Mouse (Mus musculus) forebrain, embryonic 10.5 days (tissue): ENCODE measurements around the gene Mthfr. TPM values are rescaled to one million over a fixed set of nuclear protein-coding genes. Genes with fewer than 3 reads are reported as not detected.
"Not testable (repeated sequence)": the region's sequence is repeated elsewhere in the genome, so short reads cannot be mapped to it uniquely, and the experiment has no call there.

Source experiments
- DNase-seq: peaks from one replicate; pipeline ENCODE4 v3.0.0-alpha.2; 2017; ENCODE audit warnings: low spot score; ENCODE audit errors: extremely low spot score
- H3K27ac ChIP-seq: fragments of 300-500 bp; sonication (generic); 2 replicates; pipeline ENCODE4 v1.5.1; 2016; ENCODE audit warnings: mild to moderate bottlenecking
- H3K27me3 ChIP-seq: fragments of 300-500 bp; sonication (generic); 2 replicates; pipeline ENCODE4 v1.6.1; 2016; ENCODE audit warnings: mild to moderate bottlenecking; ENCODE audit not compliant: poor library complexity, severe bottlenecking
- H3K36me3 ChIP-seq: fragments of 300-500 bp; sonication (generic); replicated peaks from 2 replicates; pipeline ENCODE4 v1.6.1; 2016; ENCODE audit warnings: mild to moderate bottlenecking, moderate library complexity
- H3K4me1 ChIP-seq: fragments of 300-500 bp; sonication (generic); 2 replicates; pipeline ENCODE4 v1.6.1; 2016
- H3K4me3 ChIP-seq: fragments of 300-500 bp; sonication (generic); 2 replicates; pipeline ENCODE4 v1.5.1; 2016; ENCODE audit warnings: mild to moderate bottlenecking, moderate library complexity
- H3K9me3 ChIP-seq: fragments of 300-500 bp; sonication (generic); 2 replicates; pipeline ENCODE4 v1.6.1; 2016; ENCODE audit warnings: mild to moderate bottlenecking, moderate library complexity
- WGBS: fragments of 180-500 bp; shearing (Covaris S2); methylation state at CpG from one replicate; pipeline ENCODE4 v1.1.7; 2016; 5-methylcytosine and 5-hydroxymethylcytosine counted together
- polyA plus RNA-seq: library from polyadenylated mRNA; unstranded; fragments of >200 nt; fragmentation: Nextera tagmentation; extraction: Ambion mirVana; gene quantifications from 2 replicates; pipeline ENCODE4 v1.2.1, GENCODE M21; 2016

Mthfr gene
- polyA plus RNA-seq, 1 experiment from 2014 or later, result 30.1 TPM

DNA sequence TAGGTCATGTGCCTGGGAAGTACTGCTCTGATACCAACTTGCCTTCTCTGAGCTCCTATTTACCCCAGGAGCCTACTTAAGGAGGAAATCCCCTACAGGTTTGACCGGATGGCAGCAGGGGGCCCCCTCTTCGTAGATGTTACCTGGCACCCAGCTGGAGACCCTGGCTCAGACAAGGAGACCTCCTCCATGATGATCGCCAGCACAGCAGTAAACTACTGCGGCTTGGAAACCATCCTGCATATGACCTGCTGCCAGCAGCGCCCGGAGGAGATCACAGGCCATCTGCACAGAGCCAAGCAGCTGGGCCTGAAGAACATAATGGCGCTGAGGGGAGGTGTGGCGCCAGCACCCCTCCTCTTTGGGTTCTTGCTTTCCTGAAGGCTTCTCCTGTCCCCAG, 4.5 kb downstream of the Mthfr start:
- H3K36me3 ChIP-seq, result peaks cover 57% of the 10 kb centered on the region
- DNase-seq, H3K9me3 ChIP-seq, H3K4me3 ChIP-seq, H3K27me3 ChIP-seq, H3K27ac ChIP-seq: not testable (repeated sequence)
- H3K4me1 ChIP-seq, result peaks cover 62% of the 10 kb centered on the region
- 91% methylated on average over 6 of the region's 8 CpGs for WGBS

DNA sequence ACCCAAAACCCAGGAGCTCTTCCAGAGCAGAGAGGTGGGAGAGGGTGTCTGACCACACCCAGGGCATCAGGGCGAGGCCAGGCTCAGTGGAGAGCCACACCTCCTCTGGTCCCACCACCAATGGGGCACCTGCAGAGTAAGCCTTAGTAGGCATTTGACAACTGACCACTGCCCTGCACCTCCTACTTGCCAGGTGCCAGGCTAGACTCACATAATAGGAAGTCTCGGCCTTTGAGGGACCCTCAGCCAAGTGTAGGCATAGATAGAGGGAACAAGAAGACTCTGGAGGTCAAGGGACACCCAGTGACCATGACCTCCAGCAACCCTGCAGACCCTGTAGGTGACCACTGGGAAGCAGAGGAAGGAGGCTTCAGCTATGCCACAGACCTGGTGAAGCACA, 5.2 kb downstream of the Mthfr start:
- Histone ChIP-seq H3K4me3 (no peak overlapping the region), H3K27me3 (no peaks in the 10 kb centered on the region), H3K36me3 (peaks cover 65% of the 10 kb centered on the region), H3K4me1 (peaks cover 61% of the 10 kb centered on the region), H3K9me3 (no peaks in the 10 kb centered on the region), H3K27ac (no peak overlapping the region)
- 98% methylated on average over 2 of the region's 2 CpGs for WGBS
- DNase-seq, result no peak

DNA sequence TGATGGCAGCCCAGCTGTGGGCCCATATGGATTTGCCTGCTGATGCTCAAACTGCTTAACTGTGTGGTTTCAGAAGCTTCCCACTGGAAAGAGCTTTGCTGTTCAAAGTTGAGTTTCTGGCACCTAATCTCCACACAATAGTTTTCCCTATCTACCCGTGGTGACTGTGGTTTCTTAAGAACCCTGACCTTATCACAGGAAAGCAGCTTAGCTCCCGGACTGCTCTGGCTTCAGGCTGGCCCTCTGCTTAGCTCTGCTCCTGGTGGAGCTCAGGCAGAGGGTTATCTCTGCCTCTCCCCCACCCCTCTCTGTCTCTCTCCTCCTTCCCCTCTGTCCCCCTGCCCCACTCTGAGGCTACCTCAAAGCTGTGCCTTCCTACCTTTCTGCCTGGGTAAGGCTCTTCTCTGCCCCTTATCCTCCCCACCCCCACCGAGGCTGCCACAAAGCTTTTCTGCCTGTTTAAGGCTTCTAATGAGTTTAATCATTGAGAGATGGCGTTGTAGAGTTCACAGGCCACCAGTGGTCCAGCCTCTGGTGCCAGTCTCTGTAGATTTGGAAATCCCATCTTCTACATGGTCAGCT, 7.7 kb downstream of the Mthfr start:
- no peak overlapping the region for H3K27ac ChIP-seq
- no peak for DNase-seq
- H3K27me3 ChIP-seq, result no peaks in the 10 kb centered on the region
- 48% methylated on average over 4 of the region's 4 CpGs for WGBS
- no peak overlapping the region for H3K4me3 ChIP-seq
- peaks cover 90% of the 10 kb centered on the region for H3K36me3 ChIP-seq
- H3K9me3 ChIP-seq, result no peaks in the 10 kb centered on the region
- peaks cover 37% of the 10 kb centered on the region for H3K4me1 ChIP-seq

DNA sequence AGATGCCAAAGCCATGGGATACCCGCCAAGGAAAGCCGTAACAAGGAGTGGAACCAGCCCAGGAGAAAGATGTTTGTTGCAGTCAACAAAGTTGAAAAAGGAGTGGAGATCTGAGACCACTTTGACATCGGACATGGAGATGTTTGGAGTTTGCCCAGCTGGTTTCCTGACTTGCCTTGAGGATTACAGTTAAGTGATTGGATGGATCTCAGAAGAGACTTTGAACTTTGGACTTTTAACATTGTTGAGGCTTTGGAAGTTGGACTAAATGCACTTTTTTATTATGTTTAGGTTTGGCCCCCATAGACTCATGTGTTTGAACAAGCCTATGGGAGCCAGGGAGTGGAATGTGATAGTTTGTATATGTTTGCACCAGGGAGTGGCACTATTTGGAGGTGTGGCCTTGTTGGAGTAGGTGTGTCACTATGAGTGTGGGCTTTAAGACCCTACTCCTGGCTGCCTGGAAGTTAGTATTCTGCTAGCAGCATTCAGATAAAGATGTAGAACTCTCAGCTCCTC, 11.6 kb downstream of the Mthfr start:
- H3K9me3 ChIP-seq, H3K27ac ChIP-seq, H3K27me3 ChIP-seq, H3K4me3 ChIP-seq, DNase-seq: not testable (repeated sequence)
- Histone ChIP-seq H3K4me1 (peaks cover 24% of the 10 kb centered on the region), H3K36me3 (peaks cover 99% of the 10 kb centered on the region)
- 98% methylated on average over 3 of the region's 3 CpGs for WGBS

DNA sequence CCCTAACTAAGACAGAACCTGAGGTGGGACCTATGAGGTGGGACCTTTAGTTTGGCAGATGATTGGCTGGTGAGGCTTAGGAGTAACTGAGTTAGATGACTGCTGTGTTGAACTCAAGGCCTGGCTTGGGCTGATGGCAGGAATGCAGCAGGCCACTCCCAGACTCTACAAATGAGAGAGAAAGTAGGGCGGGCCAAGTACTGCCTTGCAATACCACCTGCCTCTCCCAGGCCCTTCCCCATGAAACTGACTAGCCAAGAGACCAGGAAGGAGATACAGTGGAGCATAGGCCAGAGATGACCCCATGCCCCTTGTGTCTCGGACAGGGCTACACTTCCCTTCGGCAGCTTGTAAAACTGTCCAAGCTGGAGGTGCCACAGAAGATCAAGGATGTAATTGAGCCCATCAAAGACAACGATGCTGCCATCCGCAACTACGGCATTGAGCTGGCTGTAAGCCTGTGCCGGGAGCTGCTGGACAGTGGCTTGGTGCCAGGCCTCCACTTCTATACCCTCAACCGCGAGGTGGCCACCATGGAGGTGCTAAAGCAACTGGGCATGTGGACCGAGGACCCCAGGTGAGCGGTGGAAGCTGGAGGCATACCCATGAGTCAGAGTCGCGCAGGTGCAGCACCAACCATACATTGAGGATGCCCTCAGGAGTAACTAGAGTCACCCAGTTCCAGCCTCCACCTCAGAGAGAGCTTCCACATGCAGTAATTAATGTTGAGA, 12.3 kb downstream of the Mthfr start:
- DNase-seq, result no peak
- Histone ChIP-seq H3K9me3 (no peaks in the 10 kb centered on the region), H3K27ac (no peak overlapping the region), H3K36me3 (peaks cover 99% of the 10 kb centered on the region), H3K4me3 (no peak overlapping the region), H3K4me1 (peaks cover 19% of the 10 kb centered on the region), H3K27me3 (no peaks in the 10 kb centered on the region)
- WGBS, result 95% methylated on average over 13 of the region's 13 CpGs

DNA sequence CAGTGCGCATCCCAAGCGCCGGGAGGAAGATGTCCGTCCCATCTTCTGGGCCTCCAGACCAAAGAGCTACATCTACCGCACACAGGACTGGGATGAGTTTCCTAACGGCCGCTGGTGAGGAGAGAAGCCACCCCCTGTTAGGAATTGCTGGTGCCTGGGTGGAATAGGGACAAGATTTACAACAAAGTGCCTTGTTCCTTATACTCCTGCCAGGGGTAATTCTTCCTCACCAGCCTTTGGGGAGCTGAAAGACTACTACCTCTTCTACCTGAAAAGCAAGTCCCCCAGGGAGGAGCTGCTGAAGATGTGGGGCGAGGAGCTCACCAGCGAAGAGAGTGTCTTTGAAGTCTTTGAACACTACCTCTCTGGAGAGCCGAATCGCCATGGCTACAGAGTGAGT, 13.0 kb downstream of the Mthfr start:
- Histone ChIP-seq H3K4me1 (peaks cover 13% of the 10 kb centered on the region), H3K9me3 (no peaks in the 10 kb centered on the region), H3K27ac (no peak overlapping the region), H3K36me3 (peaks cover 99% of the 10 kb centered on the region), H3K27me3 (no peaks in the 10 kb centered on the region), H3K4me3 (no peak overlapping the region)
- no peak for DNase-seq
- 91% methylated on average over 11 of the region's 11 CpGs for WGBS

DNA sequence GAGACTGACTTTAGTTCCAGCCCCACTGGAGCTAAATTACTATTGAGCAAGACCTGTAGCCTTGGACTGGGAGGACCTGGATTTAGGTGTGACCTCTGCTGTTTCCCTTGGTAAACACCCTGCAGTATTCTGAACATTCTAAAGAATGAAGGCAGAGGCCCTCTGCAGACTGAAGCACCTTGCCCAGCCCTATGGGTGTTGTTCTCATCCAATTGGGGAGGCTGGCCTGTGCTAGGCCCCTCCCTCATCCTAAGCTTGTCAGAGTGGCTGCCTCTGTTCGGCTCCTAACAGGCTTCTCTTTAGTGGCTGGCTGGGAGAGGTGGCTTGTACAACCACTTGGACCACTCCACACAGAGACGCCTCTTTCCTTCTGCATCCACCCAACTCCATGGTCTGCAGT, 14.1 kb downstream of the Mthfr start:
- Histone ChIP-seq H3K4me3 (no peak overlapping the region), H3K27me3 (no peaks in the 10 kb centered on the region), H3K9me3 (no peaks in the 10 kb centered on the region), H3K27ac (no peak overlapping the region), H3K4me1 (peaks cover 13% of the 10 kb centered on the region), H3K36me3 (peaks cover 100% of the 10 kb centered on the region)
- no peak for DNase-seq
- 74% methylated on average over 2 of the region's 2 CpGs for WGBS

DNA sequence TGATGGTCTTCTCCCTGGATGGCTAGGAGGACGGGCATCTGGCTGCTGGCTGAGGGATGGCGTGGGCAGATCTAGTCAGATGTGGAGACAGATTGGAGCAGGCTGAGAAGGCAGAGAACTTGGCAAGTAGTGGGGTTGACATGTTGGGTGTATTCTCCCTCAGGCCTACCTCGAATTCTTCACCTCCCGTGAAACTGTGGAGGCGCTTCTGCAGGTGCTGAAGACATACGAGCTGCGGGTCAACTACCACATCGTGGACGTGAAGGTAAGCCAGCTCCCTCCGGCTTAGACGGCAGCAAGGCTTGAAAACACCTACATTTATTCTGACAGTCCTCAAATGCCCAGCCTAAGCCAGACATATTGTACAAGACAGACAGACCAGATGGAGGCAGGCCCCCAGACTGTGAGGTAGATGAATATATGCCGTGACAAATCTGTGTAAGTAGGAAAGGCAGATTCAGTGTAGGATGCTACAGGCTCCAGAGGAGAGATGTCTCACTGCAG, 14.6 kb downstream of the Mthfr start:
- Histone ChIP-seq H3K27me3 (no peaks in the 10 kb centered on the region), H3K4me1 (peaks cover 13% of the 10 kb centered on the region), H3K27ac (no peak overlapping the region), H3K36me3 (peaks cover 100% of the 10 kb centered on the region), H3K4me3 (no peak overlapping the region), H3K9me3 (no peaks in the 10 kb centered on the region)
- DNase-seq, result no peak
- 93% methylated on average over 12 of the region's 12 CpGs for WGBS

DNA sequence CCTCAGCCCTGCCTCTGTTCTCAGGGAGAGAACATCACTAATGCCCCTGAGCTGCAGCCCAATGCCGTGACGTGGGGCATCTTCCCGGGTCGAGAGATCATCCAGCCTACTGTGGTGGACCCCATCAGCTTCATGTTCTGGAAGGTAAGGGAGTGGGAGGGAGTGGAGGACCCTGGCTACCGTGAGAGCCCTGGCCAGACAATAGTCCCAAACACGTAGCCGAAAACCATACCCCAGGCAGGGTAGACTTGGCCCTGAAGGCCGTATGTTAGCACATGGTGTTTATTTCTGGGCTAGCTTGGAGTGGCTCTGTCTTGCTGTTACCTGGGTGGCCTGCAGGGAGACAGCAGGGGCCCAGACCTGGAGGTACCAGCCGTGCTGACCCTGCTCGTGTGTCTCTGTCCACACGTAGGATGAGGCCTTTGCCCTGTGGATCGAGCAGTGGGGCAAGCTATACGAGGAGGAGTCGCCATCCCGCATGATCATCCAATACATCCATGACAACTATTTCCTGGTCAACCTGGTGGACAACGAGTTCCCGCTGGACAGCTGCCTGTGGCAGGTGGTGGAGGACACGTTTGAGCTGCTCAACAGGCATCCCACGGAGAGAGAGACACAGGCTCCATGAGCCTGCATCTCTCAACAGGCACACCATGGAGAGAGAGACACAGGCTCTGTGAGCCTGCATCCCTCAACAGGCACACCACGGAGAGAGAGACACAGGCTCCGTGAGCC, 16.3 kb downstream of the Mthfr start:
- Histone ChIP-seq H3K36me3 (peaks cover 94% of the 10 kb centered on the region), H3K9me3 (no peaks in the 10 kb centered on the region), H3K27ac (no peak overlapping the region), H3K4me1 (peaks cover 15% of the 10 kb centered on the region), H3K27me3 (no peaks in the 10 kb centered on the region), H3K4me3 (no peak overlapping the region)
- WGBS, result 92% methylated on average over 21 of the region's 21 CpGs
- DNase-seq, result no peak

DNA sequence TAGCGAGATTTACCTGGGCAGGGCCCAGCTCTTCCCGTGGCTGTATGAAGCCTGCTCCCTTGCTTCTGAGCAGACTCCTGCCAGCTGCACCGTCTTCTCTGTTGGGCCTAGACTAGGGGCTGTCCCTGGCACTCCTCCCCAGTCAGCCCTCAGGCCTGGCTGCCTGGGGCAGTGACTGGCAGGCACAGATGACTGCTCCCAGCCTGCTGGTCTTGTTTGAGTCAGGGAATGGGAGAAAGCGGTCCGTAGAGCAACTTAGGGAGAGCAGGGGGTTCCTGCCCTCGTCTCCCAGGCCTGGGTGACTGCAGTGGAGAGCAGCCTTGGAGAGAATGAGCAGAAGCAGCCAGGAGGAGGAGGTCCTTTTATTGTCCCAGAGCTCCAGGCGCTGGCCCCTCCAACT, 17.4 kb downstream of the Mthfr start:
- Histone ChIP-seq H3K27ac (no peak overlapping the region), H3K27me3 (no peaks in the 10 kb centered on the region), H3K9me3 (no peaks in the 10 kb centered on the region), H3K36me3 (peaks cover 83% of the 10 kb centered on the region), H3K4me1 (peaks cover 20% of the 10 kb centered on the region), H3K4me3 (no peak overlapping the region)
- 91% methylated on average over 7 of the region's 7 CpGs for WGBS
- no peak for DNase-seq

DNA sequence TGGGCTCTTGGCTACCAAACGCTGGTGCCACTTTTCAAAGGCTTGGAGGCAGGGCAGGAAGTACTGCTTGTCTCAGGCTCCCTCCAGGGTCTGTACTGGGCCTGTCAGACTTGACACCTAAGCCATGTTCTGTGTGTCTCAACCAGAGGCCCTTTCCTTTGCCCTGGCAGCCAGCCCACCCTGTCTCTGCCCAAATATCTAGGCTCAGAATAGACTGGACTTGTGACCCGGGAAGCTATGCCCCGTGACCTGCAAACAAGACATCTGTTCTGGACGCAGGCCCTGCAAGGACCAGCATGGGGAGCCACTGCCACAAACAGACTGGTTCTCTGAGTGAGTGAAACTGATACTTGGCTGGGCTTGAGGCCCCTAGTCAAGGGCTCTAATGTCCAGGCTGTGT, 17.9 kb downstream of the Mthfr start:
- WGBS, result 86% methylated on average over 4 of the region's 4 CpGs
- no peak overlapping the region for H3K27ac ChIP-seq
- no peaks in the 10 kb centered on the region for H3K27me3 ChIP-seq
- no peak for DNase-seq
- peaks cover 20% of the 10 kb centered on the region for H3K4me1 ChIP-seq
- H3K36me3 ChIP-seq, result peaks cover 78% of the 10 kb centered on the region
- H3K4me3 ChIP-seq, result no peak overlapping the region
- no peaks in the 10 kb centered on the region for H3K9me3 ChIP-seq

DNA sequence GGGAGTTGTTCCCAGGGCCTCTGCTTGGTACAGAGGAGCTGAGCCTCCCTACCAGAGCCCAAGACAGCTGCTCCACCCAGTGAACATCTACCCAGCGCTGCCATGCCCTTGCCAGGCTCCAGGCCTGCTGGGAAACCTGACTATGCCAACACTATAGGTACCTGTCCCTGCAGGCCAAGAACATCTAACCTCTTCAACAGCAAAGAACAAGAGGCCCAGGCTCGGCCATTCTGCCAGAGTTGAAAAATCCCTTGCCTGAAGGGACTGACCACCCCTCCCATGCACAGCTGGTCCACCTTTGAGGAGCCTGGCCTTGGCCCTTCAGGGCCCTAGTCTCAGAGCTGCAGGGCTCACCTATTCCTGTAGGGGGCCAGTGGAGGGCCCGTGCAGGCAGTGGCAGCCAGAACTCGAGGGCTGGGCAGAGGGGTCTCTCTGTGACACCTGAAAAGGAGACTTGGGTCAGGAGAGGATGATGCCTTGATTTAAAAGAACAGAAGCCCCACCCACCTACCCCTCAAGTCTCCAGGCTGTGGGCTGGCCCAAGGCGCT, 18.9 kb downstream of the Mthfr start:
- no peaks in the 10 kb centered on the region for H3K27me3 ChIP-seq
- no peak overlapping the region for H3K27ac ChIP-seq
- H3K36me3 ChIP-seq, result peaks cover 68% of the 10 kb centered on the region
- no peak for DNase-seq
- WGBS, result 72% methylated on average over 5 of the region's 5 CpGs
- no peak overlapping the region for H3K4me3 ChIP-seq
- no peaks in the 10 kb centered on the region for H3K9me3 ChIP-seq
- H3K4me1 ChIP-seq, result peaks cover 14% of the 10 kb centered on the region
